Mouse (Mus musculus) liver, adult 2 months (tissue): ENCODE data around the gene Tnfaip6. TPM values are rescaled to one million over a fixed set of nuclear protein-coding genes. Genes with fewer than 3 reads are reported as not detected.

Experiments
- DNase-seq: peaks from one replicate; pipeline ENCODE4 v3.0.0-alpha.2; 2011; ENCODE audit warnings: low read depth, low spot score; ENCODE audit errors: extremely low read depth
- H3K27ac ChIP-seq: fragments of 200-500 bp; replicated peaks from 2 replicates; pipeline ENCODE4 v1.5.1; 2012; ENCODE audit warnings: low read depth, mild to moderate bottlenecking, control low read depth, inconsistent platforms, low read length; ENCODE audit not compliant: insufficient read depth
- H3K27me3 ChIP-seq: fragments of 200-500 bp; 2 replicates; pipeline ENCODE4 v1.6.1; 2012; ENCODE audit warnings: mild to moderate bottlenecking, moderate library complexity, low read length, inconsistent platforms; ENCODE audit not compliant: control insufficient read depth, insufficient read depth
- H3K36me3 ChIP-seq: fragments of 200-500 bp; 2 replicates; pipeline ENCODE4 v1.6.1; 2012; ENCODE audit warnings: low read length, inconsistent platforms; ENCODE audit not compliant: control insufficient read depth, insufficient read depth
- H3K4me1 ChIP-seq: fragments of 200-500 bp; 2 replicates; pipeline ENCODE4 v1.6.1; 2011; ENCODE audit warnings: low read length; ENCODE audit not compliant: control insufficient read depth, insufficient read depth
- H3K4me3 ChIP-seq: fragments of 200-500 bp; 2 replicates; pipeline ENCODE4 v1.5.1; 2011; ENCODE audit warnings: low read depth, mild to moderate bottlenecking, control low read depth, low read length, moderate library complexity; ENCODE audit not compliant: insufficient read depth
- H3K79me2 ChIP-seq: fragments of 200-500 bp; 2 replicates; pipeline ENCODE4 v1.6.1; 2012; ENCODE audit warnings: inconsistent platforms, mild to moderate bottlenecking, low read length, moderate library complexity; ENCODE audit not compliant: control insufficient read depth, insufficient read depth
- H3K9ac ChIP-seq: fragments of 200-500 bp; 2 replicates; pipeline ENCODE4 v1.6.1; 2012; ENCODE audit warnings: low read depth, mild to moderate bottlenecking, control low read depth, inconsistent platforms, low read length
- CTCF ChIP-seq: fragments of 200-500 bp; IDR thresholded peaks from 2 replicates; pipeline ENCODE4 v1.5.1; 2011; ENCODE audit warnings: low read depth, low read length, control low read depth
- POLR2A ChIP-seq: fragments of 200-500 bp; IDR thresholded peaks from 2 replicates; pipeline ENCODE4 v1.6.1; 2011; ENCODE audit warnings: low read length, control low read depth; ENCODE audit not compliant: insufficient read depth; ENCODE audit errors: extremely low read depth
- WGBS: fragments of 180-500 bp; shearing (Covaris S2); methylation state at CpG from one replicate; pipeline ENCODE4 v1.1.7; 2018; 5-methylcytosine and 5-hydroxymethylcytosine counted together
- polyA plus RNA-seq: library from polyadenylated mRNA; depleted of rRNA; stranded (reverse); fragments of >200 nt; gene quantifications from 2 replicates; pipeline ENCODE4 v1.2.3, GENCODE M21; 2012
- total RNA-seq: library from RNA; depleted of rRNA; stranded (reverse); fragments of >200 nt; gene quantifications from 2 replicates; pipeline ENCODE4 v1.2.3, GENCODE M21; 2014

Gene Tnfaip6
- total and polyA plus RNA-seq, 2 experiments: 0.09 TPM; not detected in 1

- Histone ChIP-seq H3K4me1 (no peaks in the 10 kb centered on the region), H3K79me2 (no peaks in the 10 kb centered on the region), H3K36me3 (no peaks in the 10 kb centered on the region), H3K27me3 (no peaks in the 10 kb centered on the region), H3K27ac (no peak overlapping the region), H3K4me3 (no peak overlapping the region), H3K9ac (no peak overlapping the region)
- no peak for DNase-seq
- TF ChIP-seq CTCF (no peak), POLR2A (no peak)
- WGBS: 90% methylated on average over 3 of the region's 3 CpGs
Observed at GRCm38 (mm10) chr2:52042132-52042531, 4.3 kb downstream of the Tnfaip6 start.

DNA sequence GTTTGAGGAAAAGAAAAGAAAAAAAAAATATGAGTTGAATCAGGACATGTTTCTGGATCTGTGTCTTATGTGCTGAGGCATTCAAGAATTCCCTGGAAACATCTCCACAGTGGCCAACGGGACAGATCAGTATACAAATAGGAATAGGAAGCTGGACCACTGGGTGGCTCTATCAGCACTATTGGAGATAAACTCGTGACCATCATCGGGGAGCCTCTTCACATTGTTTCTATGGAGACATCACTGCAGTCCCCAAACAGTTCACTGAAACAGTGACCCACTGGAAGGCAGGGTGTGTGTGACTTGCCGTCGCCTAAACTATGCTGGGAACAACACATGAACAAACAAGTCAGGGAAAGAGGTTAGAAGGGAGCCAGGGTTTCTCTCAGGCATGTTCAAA, 4.9 kb downstream of the Tnfaip6 start:
- no peaks in the 10 kb centered on the region for H3K79me2 ChIP-seq
- WGBS: 52% methylated on average over 5 of the region's 5 CpGs
- no peaks in the 10 kb centered on the region for H3K4me1 ChIP-seq
- H3K27ac ChIP-seq: no peak overlapping the region
- H3K9ac ChIP-seq: no peak overlapping the region
- DNase-seq: peak; percentile 5
- H3K27me3 ChIP-seq: no peaks in the 10 kb centered on the region
- TF ChIP-seq POLR2A (no peak), CTCF (no peak)
- H3K36me3 ChIP-seq: no peaks in the 10 kb centered on the region
- H3K4me3 ChIP-seq: no peak overlapping the region

- Histone ChIP-seq H3K4me3 (no peak overlapping the region), H3K27me3 (no peaks in the 10 kb centered on the region), H3K36me3 (no peaks in the 10 kb centered on the region), H3K9ac (no peak overlapping the region), H3K27ac (no peak overlapping the region), H3K4me1 (no peaks in the 10 kb centered on the region), H3K79me2 (no peaks in the 10 kb centered on the region)
- TF ChIP-seq POLR2A (no peak), CTCF (no peak)
- no peak for DNase-seq
- 91% methylated on average over 11 of the region's 11 CpGs for WGBS
Observed at GRCm38 (mm10) chr2:52043485-52043884, 5.7 kb downstream of the Tnfaip6 start.

DNA sequence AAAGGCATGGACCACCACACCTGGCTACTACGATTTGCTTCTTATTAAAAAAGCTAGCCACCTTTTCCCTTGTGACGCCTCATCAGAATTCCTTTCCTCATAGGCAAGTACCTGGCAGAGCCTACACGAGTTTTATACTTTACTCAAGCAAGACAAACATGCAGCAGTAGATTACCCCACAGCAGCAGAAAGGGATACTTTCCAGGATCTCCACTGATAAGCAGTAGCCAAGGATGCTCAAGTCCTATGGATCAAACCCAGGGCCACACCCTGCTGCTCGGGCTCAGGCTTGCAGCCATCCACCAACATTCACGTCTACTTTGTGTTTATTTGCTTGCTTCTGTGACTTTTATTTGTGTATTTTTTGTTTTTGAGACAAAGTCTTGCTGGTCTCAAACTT, 8.2 kb downstream of the Tnfaip6 start:
- Histone ChIP-seq H3K79me2 (no peaks in the 10 kb centered on the region), H3K4me1 (no peaks in the 10 kb centered on the region), H3K27me3 (no peaks in the 10 kb centered on the region), H3K4me3 (no peak overlapping the region), H3K27ac (no peak overlapping the region), H3K9ac (no peak overlapping the region), H3K36me3 (no peaks in the 10 kb centered on the region)
- TF ChIP-seq POLR2A: no peak
- no peak for TF ChIP-seq CTCF
- no peak for DNase-seq
- WGBS: 82% methylated on average over 5 of the region's 5 CpGs

DNA sequence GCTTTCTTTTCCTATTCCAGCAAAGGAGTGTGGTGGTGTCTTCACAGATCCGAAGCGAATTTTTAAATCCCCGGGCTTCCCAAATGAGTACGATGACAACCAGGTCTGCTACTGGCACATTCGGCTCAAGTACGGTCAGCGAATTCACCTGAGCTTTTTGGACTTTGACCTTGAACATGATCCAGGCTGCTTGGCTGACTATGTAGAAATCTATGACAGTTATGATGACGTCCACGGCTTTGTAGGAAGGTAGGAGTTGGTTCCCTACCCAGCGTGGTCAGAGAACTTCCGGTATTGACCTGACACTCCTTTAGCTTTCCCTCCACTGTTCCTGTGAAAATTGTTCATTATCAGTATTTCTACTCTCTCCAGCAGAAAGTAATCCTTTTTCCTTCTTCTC, 13.0 kb downstream of the Tnfaip6 start:
- Histone ChIP-seq H3K9ac (no peak overlapping the region), H3K27ac (no peak overlapping the region), H3K4me3 (no peak overlapping the region), H3K4me1 (no peaks in the 10 kb centered on the region), H3K27me3 (no peaks in the 10 kb centered on the region), H3K36me3 (no peaks in the 10 kb centered on the region), H3K79me2 (no peaks in the 10 kb centered on the region)
- DNase-seq: peak; percentile 85
- TF ChIP-seq CTCF (no peak), POLR2A (no peak)
- 32% methylated on average over 11 of the region's 11 CpGs for WGBS

DNA sequence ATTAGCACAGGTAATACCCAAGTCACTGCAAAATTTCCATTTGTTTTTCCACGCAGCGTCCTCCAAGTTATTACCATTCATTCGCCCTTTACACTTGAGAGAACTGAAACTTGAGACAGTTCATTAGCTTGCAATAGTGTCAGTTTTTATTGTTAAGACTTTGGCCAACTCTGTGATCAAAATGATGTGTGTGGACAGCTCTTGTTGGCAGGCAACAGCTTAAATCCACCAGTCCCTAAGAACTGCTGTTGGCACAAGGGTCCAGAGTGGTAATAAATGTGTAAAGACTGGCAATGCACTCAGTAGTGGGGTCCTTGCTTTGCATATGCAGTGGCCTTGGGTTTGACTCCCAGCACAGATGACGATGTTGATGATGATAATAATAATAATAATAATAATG, 14.5 kb downstream of the Tnfaip6 start:
- TF ChIP-seq CTCF: no peak
- no peak for TF ChIP-seq POLR2A
- H3K27ac ChIP-seq: no peak overlapping the region
- no peak overlapping the region for H3K9ac ChIP-seq
- H3K4me1 ChIP-seq: no peaks in the 10 kb centered on the region
- no peak for DNase-seq
- WGBS: 89% methylated on average over 4 of the region's 4 CpGs
- no peaks in the 10 kb centered on the region for H3K36me3 ChIP-seq
- no peak overlapping the region for H3K4me3 ChIP-seq
- H3K27me3 ChIP-seq: no peaks in the 10 kb centered on the region
- no peaks in the 10 kb centered on the region for H3K79me2 ChIP-seq
